Mouse (Mus musculus) brain, embryonic 14.5 days (tissue): ENCODE results near the gene Sinhcaf. TPM values are rescaled to one million over a fixed set of nuclear protein-coding genes. Genes with fewer than 3 reads are reported as not detected.

ENCODE experiments used
- DNase-seq: peaks from one replicate; pipeline ENCODE4 v3.0.0-alpha.2; 2011; ENCODE audit warnings: low read depth
- CTCF ChIP-seq: fragments of 200-500 bp; IDR thresholded peaks from 2 replicates; pipeline ENCODE4 v1.5.1; 2012; ENCODE audit warnings: inconsistent platforms, mild to moderate bottlenecking, moderate library complexity, borderline replicate concordance; ENCODE audit not compliant: insufficient read depth, insufficient read length; ENCODE audit errors: extremely low read depth
- POLR2A ChIP-seq: fragments of 200-500 bp; IDR thresholded peaks from 2 replicates; pipeline ENCODE4 v1.6.1; 2012; ENCODE audit warnings: mild to moderate bottlenecking, inconsistent platforms, borderline replicate concordance; ENCODE audit not compliant: poor library complexity, insufficient read depth, insufficient read length, severe bottlenecking; ENCODE audit errors: extremely low read depth
- polyA plus RNA-seq: library from polyadenylated mRNA; depleted of rRNA; stranded (reverse); fragments of >200 nt; gene quantifications from 2 replicates; pipeline ENCODE4 v1.2.3, GENCODE M21; 2012; rRNA removed

The Sinhcaf gene
- polyA plus RNA-seq, 1 experiment = 37.6 TPM

DNA sequence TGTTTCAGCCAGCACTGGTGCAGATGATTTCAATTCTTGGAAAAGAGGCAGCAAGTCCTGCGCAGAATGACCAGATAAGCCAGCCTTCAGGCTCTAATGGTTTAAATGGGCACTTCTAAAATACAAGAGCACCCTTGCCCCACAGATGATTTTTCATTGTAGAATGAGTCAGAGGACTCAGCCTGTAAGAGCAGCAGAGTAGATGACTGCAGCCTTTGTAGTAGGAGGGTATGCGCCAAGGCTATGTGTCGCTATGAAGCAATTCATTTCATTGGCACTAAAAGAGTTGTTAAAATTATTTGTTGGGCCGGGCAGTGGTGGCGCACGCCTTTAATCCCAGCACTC is 49.8 kb downstream of the Sinhcaf start:
- no peak for DNase-seq
- TF ChIP-seq CTCF (no peak), POLR2A (no peak)

GRCm38 (mm10) chr6:148895773-148896506 is 50.3 kb downstream of the Sinhcaf start, which contains the start of gene Caprin2:
Gene Caprin2 (minus strand): TSS chr6:148896237.
- DNase-seq = peak; percentile 98
- TF ChIP-seq POLR2A (peak; percentile 91), CTCF (no peak)

DNA sequence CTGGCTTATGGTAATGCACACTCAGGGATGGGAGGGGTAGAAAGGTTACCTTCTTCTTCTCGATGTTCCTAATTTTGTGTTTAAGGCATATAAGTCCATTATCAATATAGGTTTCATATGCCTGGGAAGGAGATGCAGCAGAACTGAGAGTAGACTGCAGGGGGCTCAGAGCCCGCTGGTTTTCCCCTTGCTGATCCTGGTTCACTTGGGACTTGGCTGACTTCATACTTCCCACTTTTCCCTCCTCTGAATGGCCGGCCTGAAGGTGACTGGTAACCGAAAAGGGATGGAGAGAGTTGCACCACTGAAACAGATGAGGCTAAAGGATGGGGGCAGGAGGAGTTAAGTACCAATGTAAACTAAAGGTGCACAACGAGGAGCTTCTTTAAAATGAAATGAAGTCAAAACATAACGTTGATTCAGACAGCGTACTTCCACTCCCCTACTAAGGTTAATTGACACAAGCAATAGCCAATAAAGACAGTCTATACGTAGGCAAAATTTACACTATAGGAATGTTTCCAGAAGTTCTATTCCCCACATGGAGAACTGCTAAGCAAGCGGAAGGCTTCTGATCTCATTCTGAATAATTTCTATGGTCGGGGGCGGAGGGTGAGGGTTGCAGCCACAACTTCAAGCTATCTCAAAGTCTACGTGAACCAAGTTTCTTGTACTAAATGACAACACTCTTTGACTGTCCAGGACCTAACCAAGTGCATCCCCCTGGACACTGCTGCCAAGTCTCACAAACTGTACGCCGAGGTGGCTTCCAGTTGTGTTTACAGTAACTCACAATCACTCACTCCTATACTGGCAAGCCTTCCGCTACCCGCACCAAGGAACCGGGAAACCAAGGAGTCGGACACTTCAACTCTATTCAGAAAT is 51.1 kb downstream of the Sinhcaf start:
- no peak; the same call in 1 of the 2 replicates for TF ChIP-seq CTCF
- no peak for TF ChIP-seq POLR2A
- peak; percentile 23 for DNase-seq

GRCm38 (mm10) chr6:148873911-148874310 is 72.4 kb downstream of the Sinhcaf start:
- TF ChIP-seq CTCF (no peak), POLR2A (no peak)
- no peak for DNase-seq

Other genes starting within 250 kb of the Sinhcaf start
- gene Ipo8, start 115.0 kb downstream of the Sinhcaf start, polyA plus RNA-seq = 17.5 and 22.3 TPM in 2 replicates
- 24.6 and 26.0 TPM in 2 replicates for gene Caprin2, start 50.2 kb downstream of the Sinhcaf start, polyA plus RNA-seq
- gene Dennd5b, start 155.2 kb upstream of the Sinhcaf start, polyA plus RNA-seq = 10.3 and 16.6 TPM in 2 replicates
- gene Gm10203, start 183.7 kb upstream of the Sinhcaf start, polyA plus RNA-seq = not detected in 2 replicates
- 5.3 and 6.4 TPM in 2 replicates for gene Etfbkmt, start 193.4 kb upstream of the Sinhcaf start, polyA plus RNA-seq
- gene Amn1, start 242.2 kb upstream of the Sinhcaf start, polyA plus RNA-seq = 65.0 and 88.5 TPM in 2 replicates